8 mouse cellular contexts compared by ENCODE assay signal in genomic region chr5:121872158-121872557, GRCm38 (mm10). TPM values are rescaled to one million over a fixed set of nuclear protein-coding genes. Genes with fewer than 3 reads are reported as not detected.
DNase-seq lines count a peak whose midpoint lies in the region; ATAC-seq and TF ChIP-seq lines count a peak whose summit lies in the region.

No protein-coding gene starts in this region.

- no peak overlapping the region for H3K4me3 ChIP-seq in intestine, embryonic 14.5 days (ENCODE audit: low read depth, low read length)
- no peak overlapping the region for H3K4me3 ChIP-seq in liver, embryonic 13.5 days (replicated peaks)
- H3K4me3 ChIP-seq in neural tube, embryonic 12.5 days, result no peak overlapping the region
- H3K4me3 ChIP-seq in stomach, postnatal 0 days (ENCODE audit: low read depth, low read length), result no peak overlapping the region

- TF ChIP-seq CTCF in stomach, postnatal 0 days (IDR thresholded peaks at IDR 0.05; ENCODE audit: low read depth), result peak; percentile 99

- 13% methylated on average over 4 of the region's 4 CpGs for WGBS in intestine, embryonic 14.5 days
- WGBS in liver, embryonic 13.5 days (ENCODE audit: insufficient replicate concordance), result 16% methylated on average over 4 of the region's 4 CpGs
- 8% methylated on average over 4 of the region's 4 CpGs for WGBS in neural tube, embryonic 12.5 days
- WGBS in stomach, postnatal 0 days, result 10% methylated on average over 4 of the region's 4 CpGs

- DNase-seq in layer of hippocampus, adult 18-20 months (ENCODE audit: low spot score in 2 of 2), result peak; percentile 71 to 79
- no peak for DNase-seq in layer of hippocampus, adult 9-11 months
- DNase-seq in cerebellum, postnatal 10 days, result peak; percentile 92 to 95
- peak; percentile 82 for DNase-seq in gastrocnemius, adult 18-20 months (ENCODE audit: low spot score)
- peak; percentile 95 for DNase-seq in intestine, embryonic 14.5 days (ENCODE audit: low spot score)
- peak; percentile 22 for DNase-seq in liver, embryonic 13.5 days
- DNase-seq in stomach, postnatal 0 days (ENCODE audit: low spot score), result peak; percentile 87

- H3K9ac ChIP-seq in intestine, embryonic 14.5 days (ENCODE audit: low read length), result no peak overlapping the region
- H3K9ac ChIP-seq in liver, embryonic 13.5 days, result no peak overlapping the region
- no peak overlapping the region for H3K9ac ChIP-seq in neural tube, embryonic 12.5 days
- H3K9ac ChIP-seq in stomach, postnatal 0 days (ENCODE audit: low read length), result no peak overlapping the region

- H3K9me3 ChIP-seq in intestine, embryonic 14.5 days (ENCODE audit: control insufficient read depth, low read length), result no peaks in the 10 kb centered on the region
- H3K9me3 ChIP-seq in liver, embryonic 13.5 days (replicated peaks), result no peaks in the 10 kb centered on the region
- no peaks in the 10 kb centered on the region for H3K9me3 ChIP-seq in neural tube, embryonic 12.5 days
- H3K9me3 ChIP-seq in stomach, postnatal 0 days (ENCODE audit: control insufficient read depth, low read length), result no peaks in the 10 kb centered on the region

- no peak overlapping the region for H3K4me2 ChIP-seq in intestine, embryonic 14.5 days (ENCODE audit: low read length)
- H3K4me2 ChIP-seq in liver, embryonic 13.5 days, result no peak overlapping the region
- no peak overlapping the region for H3K4me2 ChIP-seq in neural tube, embryonic 12.5 days (replicated peaks)
- no peak overlapping the region for H3K4me2 ChIP-seq in stomach, postnatal 0 days (replicated peaks; ENCODE audit: low read depth)

- H3K27me3 ChIP-seq in intestine, embryonic 14.5 days (replicated peaks; ENCODE audit: control insufficient read depth, insufficient read depth, low read length), result no peaks in the 10 kb centered on the region
- H3K27me3 ChIP-seq in liver, embryonic 13.5 days, result no peaks in the 10 kb centered on the region
- no peaks in the 10 kb centered on the region for H3K27me3 ChIP-seq in neural tube, embryonic 12.5 days (replicated peaks)
- no peaks in the 10 kb centered on the region for H3K27me3 ChIP-seq in stomach, postnatal 0 days (ENCODE audit: control insufficient read depth, insufficient read depth, low read length)

- H3K27ac ChIP-seq in intestine, embryonic 14.5 days (ENCODE audit: low read depth), result no peak overlapping the region
- H3K27ac ChIP-seq in liver, embryonic 13.5 days, result no peak overlapping the region
- no peak overlapping the region for H3K27ac ChIP-seq in neural tube, embryonic 12.5 days
- H3K27ac ChIP-seq in stomach, postnatal 0 days (replicated peaks), result no peak overlapping the region

- H3K36me3 ChIP-seq in intestine, embryonic 14.5 days (ENCODE audit: control insufficient read depth, insufficient read depth, low read length), result peaks cover 16% of the 10 kb centered on the region; the same call in 1 of the 2 replicates
- H3K36me3 ChIP-seq in liver, embryonic 13.5 days, result 0 out of 2 replicates have a peak, but pooled peaks cover 3% of the 10 kb centered on the region
- H3K36me3 ChIP-seq in neural tube, embryonic 12.5 days, result peaks cover 47% of the 10 kb centered on the region
- no peaks in the 10 kb centered on the region for H3K36me3 ChIP-seq in stomach, postnatal 0 days (ENCODE audit: control insufficient read depth, insufficient read depth, low read length)

- TF ChIP-seq EP300 in stomach, postnatal 0 days (optimal IDR thresholded peaks at IDR 0.05), result no peak

- H3K4me1 ChIP-seq in intestine, embryonic 14.5 days (replicated peaks; ENCODE audit: control insufficient read depth, insufficient read depth, low read length), result no peaks in the 10 kb centered on the region
- no peaks in the 10 kb centered on the region for H3K4me1 ChIP-seq in liver, embryonic 13.5 days (replicated peaks)
- no peaks in the 10 kb centered on the region for H3K4me1 ChIP-seq in neural tube, embryonic 12.5 days
- H3K4me1 ChIP-seq in stomach, postnatal 0 days (replicated peaks; ENCODE audit: control insufficient read depth, insufficient read depth), result no peaks in the 10 kb centered on the region

- ATAC-seq in intestine, embryonic 14.5 days (replicated peaks; ENCODE audit: low FRiP score, low TSS enrichment, low read depth), result peak; percentile 54
- no peak for ATAC-seq in liver, embryonic 13.5 days (ENCODE audit: low read depth)
- ATAC-seq in neural tube, embryonic 12.5 days (ENCODE audit: low FRiP score, low read depth), result 0 out of 2 replicates have a peak, but pooled peaks have one; percentile 37
- ATAC-seq in stomach, postnatal 0 days (ENCODE audit: low FRiP score, low TSS enrichment), result peak; percentile 29; the same call in 1 of the 2 replicates

RNA-seq across cellular contexts. Expression of gene Pheta1, which starts 23.4 kb away (rescaled TPM):
- total RNA-seq in layer of hippocampus, adult 18-20 months (2021), result 10 to 100 TPM in 1 of 2 experiments, 1 to 10 TPM in 1; 7.5 to 11.7 TPM
- 1 to 10 TPM; 4.4 to 5.7 TPM for total RNA-seq in gastrocnemius, adult 18-20 months (2021)
- polyA plus RNA-seq in intestine, embryonic 14.5 days (2014; fragmentation: Nextera tagmentation; extraction: Ambion mirVana), result 23.3 and 24.4 TPM in 2 replicates
- 3.7 and 4.0 TPM in 2 replicates for polyA plus RNA-seq in liver, embryonic 13.5 days (2015; fragmentation: Nextera tagmentation; extraction: Ambion mirVana)
- 47.1 and 49.8 TPM in 2 replicates for polyA plus RNA-seq in neural tube, embryonic 12.5 days (2016; fragmentation: Nextera tagmentation; extraction: Ambion mirVana)
- polyA plus RNA-seq in stomach, postnatal 0 days (2015; fragmentation: Nextera tagmentation; extraction: Ambion mirVana), result 24.3 and 26.7 TPM in 2 replicates

RNA-seq across cellular contexts. Expression of gene Sh2b3, which starts 34.7 kb away (rescaled TPM):
- total RNA-seq in layer of hippocampus, adult 18-20 months (2021), result 10 to 100 TPM; 21.3 to 23.4 TPM
- 10 to 100 TPM; 11.4 to 13.0 TPM for total RNA-seq in gastrocnemius, adult 18-20 months (2021)
- polyA plus RNA-seq in intestine, embryonic 14.5 days (2014; fragmentation: Nextera tagmentation; extraction: Ambion mirVana), result 15.4 and 16.3 TPM in 2 replicates
- polyA plus RNA-seq in liver, embryonic 13.5 days (2015; fragmentation: Nextera tagmentation; extraction: Ambion mirVana), result 6.1 TPM in 2 replicates
- polyA plus RNA-seq in neural tube, embryonic 12.5 days (2016; fragmentation: Nextera tagmentation; extraction: Ambion mirVana), result 11.3 and 12.9 TPM in 2 replicates
- polyA plus RNA-seq in stomach, postnatal 0 days (2015; fragmentation: Nextera tagmentation; extraction: Ambion mirVana), result 7.9 and 8.6 TPM in 2 replicates
